Mouse (Mus musculus) CD4-positive, CD25-positive, alpha-beta regulatory T cell (primary cell): ENCODE measurements around the gene Slco1b2. TPM values are rescaled to one million over a fixed set of nuclear protein-coding genes. Genes with fewer than 3 reads are reported as not detected.

Experiments used
- polyA plus RNA-seq: library from polyadenylated mRNA; unstranded; fragments of 100-300 nt; shearing (Covaris generic); gene quantifications from one replicate; pipeline ENCODE4 v1.2.1, GENCODE M21; 2017

Gene Slco1b2
- not detected for polyA plus RNA-seq

DNA sequence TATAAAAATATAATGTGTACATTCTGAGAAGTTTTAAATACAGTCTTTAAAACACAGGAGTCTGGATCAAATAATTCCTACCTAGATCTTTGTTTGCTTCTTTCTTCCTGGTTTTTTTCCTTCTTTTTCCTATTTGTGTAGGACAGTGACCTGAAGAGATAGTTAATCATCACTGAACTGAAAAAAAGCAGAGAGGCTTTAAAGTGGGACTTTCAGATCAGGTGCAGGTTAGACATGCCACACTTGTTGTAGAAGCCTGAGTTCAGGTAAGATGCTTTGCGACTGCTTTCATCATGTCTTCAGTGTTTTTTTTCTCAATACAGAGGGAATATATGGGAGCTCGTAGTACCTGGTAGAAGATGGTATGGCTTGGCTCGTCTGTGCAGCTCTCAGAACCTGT lies at the start of gene Slco1b2:
Gene Slco1b2, plus strand, starts transcription at position 228 of the 400 bp plus-strand sequence.

Other genes with a start within 250 kb of the Slco1b2 start
- gene Slco1c1, start 105.2 kb upstream of the Slco1b2 start, polyA plus RNA-seq, result not detected
- gene Gm5724, start 144.3 kb downstream of the Slco1b2 start, polyA plus RNA-seq, result 0.07 TPM
- gene Slco1a4, start 226.7 kb downstream of the Slco1b2 start, polyA plus RNA-seq, result 0.20 TPM